Mouse (Mus musculus): ENCODE measurements around the gene Obox6.

DNA sequence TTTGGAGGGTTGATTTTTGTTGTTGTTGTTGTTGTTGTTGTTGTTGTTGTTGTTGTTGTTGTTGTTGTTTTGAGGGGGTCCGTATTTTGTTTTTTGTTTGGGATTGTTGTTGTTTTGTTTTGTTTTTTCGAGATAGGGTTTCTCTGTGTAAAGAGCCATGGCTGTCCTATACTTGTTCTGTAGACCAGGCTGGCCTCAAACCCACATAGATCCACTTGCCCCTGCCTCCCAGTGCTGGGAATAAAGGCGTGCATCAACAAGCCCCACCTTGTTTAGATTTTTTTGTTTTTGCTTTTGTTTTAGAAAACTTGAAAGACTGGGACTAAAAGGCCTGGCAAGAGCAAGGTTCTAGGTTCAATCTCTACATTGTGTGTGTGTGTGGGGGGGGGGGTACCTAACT, 42.4 kb upstream of the Obox6 start:
- TF ChIP-seq POLR2A (IDR thresholded peaks at IDR 0.05; ENCODE audit: low read depth, low read length), result no peak
- no peak for TF ChIP-seq CTCF (IDR thresholded peaks at IDR 0.05; ENCODE audit: extremely low read depth, insufficient read depth, insufficient read length, insufficient replicate concordance)
